Mouse (Mus musculus) heart, embryonic 14.5 days (tissue): Measurements from ENCODE around the gene Fem1b. TPM values are rescaled to one million over a fixed set of nuclear protein-coding genes. Genes with fewer than 3 reads are reported as not detected.

ENCODE experiments used
- ATAC-seq: fragments of 200-750 bp; cut with Nextera tagmentation; 2 replicates; pipeline ENCODE4 v1.8.0; 2017; ENCODE audit warnings: low read depth, moderate TSS enrichment; ENCODE audit not compliant: insufficient number of reproducible peaks, insufficient read depth, low FRiP score
- H3K27ac ChIP-seq, 2 experiments: fragments of 200-500 bp in 1 of 2; fragments of 300-500 bp in 1 of 2; sonication (generic) in 1 of 2; replicated peaks in 1 of 2; 2 replicates each; pipeline ENCODE4 v1.5.1; 2012 to 2014; ENCODE audit warnings: low read depth in 2 of 2, low read length in 2 of 2, control low read depth in 1 of 2, mild to moderate bottlenecking in 1 of 2, mixed read lengths in 1 of 2; ENCODE audit not compliant: control insufficient read depth in 1 of 2, insufficient read depth in 1 of 2
- H3K27me3 ChIP-seq: fragments of 300-500 bp; sonication (generic); 2 replicates; pipeline ENCODE4 v1.6.1; 2014; ENCODE audit warnings: mild to moderate bottlenecking, low read length, control low read depth; ENCODE audit not compliant: control insufficient read depth, insufficient read depth
- H3K36me3 ChIP-seq: fragments of 300-500 bp; sonication (generic); 2 replicates; pipeline ENCODE4 v1.6.1; 2014; ENCODE audit warnings: mild to moderate bottlenecking, control low read depth, low read length, mixed read lengths; ENCODE audit not compliant: control insufficient read depth, insufficient read depth
- H3K4me1 ChIP-seq, 2 experiments: fragments of 200-500 bp in 1 of 2; fragments of 300-500 bp in 1 of 2; sonication (generic) in 1 of 2; 2 replicates each; pipeline ENCODE4 v1.6.1; 2012 to 2014; ENCODE audit warnings: low read length in 2 of 2, control low read depth in 1 of 2, mixed read lengths in 1 of 2; ENCODE audit not compliant: control insufficient read depth in 2 of 2, insufficient read depth in 2 of 2
- H3K4me2 ChIP-seq: fragments of 300-500 bp; sonication (generic); 2 replicates; pipeline ENCODE4 v1.6.1; 2014; ENCODE audit warnings: mild to moderate bottlenecking, low read length
- H3K4me3 ChIP-seq, 2 experiments: fragments of 200-500 bp in 1 of 2; fragments of 300-500 bp in 1 of 2; sonication (generic) in 1 of 2; 2 replicates each; pipeline ENCODE4 v1.5.1; 2012 to 2014; ENCODE audit warnings: low read length in 2 of 2, mild to moderate bottlenecking in 2 of 2, control low read depth in 1 of 2, low read depth in 1 of 2, moderate library complexity in 1 of 2; ENCODE audit not compliant: control insufficient read depth in 1 of 2, insufficient read depth in 1 of 2
- H3K9ac ChIP-seq: fragments of 300-500 bp; sonication (generic); 2 replicates; pipeline ENCODE4 v1.6.1; 2014; ENCODE audit warnings: mild to moderate bottlenecking, low read length
- H3K9me3 ChIP-seq: fragments of 300-500 bp; sonication (generic); 2 replicates; pipeline ENCODE4 v1.6.1; 2016; ENCODE audit warnings: low read length, control low read depth; ENCODE audit not compliant: control insufficient read depth
- WGBS: fragments of 180-500 bp; shearing (Covaris S2); extraction: QIAGEN DNeasy Blood & Tissue Kit; methylation state at CpG from one replicate; pipeline ENCODE4 v1.1.7; 2014; 5-methylcytosine and 5-hydroxymethylcytosine counted together
- polyA plus RNA-seq: library from polyadenylated mRNA; unstranded; fragments of >200 nt; fragmentation: Nextera tagmentation; extraction: Ambion mirVana; gene quantifications from 2 replicates; pipeline ENCODE4 v1.2.1, GENCODE M21; 2014

The Fem1b gene
- polyA plus RNA-seq, 1 experiment from 2014 or later: 21.0 TPM

GRCm38 (mm10) chr9:62838146-62838505 lies 26.4 kb upstream of the Fem1b start:
- 11% methylated on average over 8 of the region's 8 CpGs for WGBS

GRCm38 (mm10) chr9:62837611-62838010 lies 25.9 kb upstream of the Fem1b start:
- no peaks in the 10 kb centered on the region for H3K27me3 ChIP-seq
- H3K27ac ChIP-seq: peak overlapping the region in 1 of 2 experiments; percentile 81; a peak in 3 of 4 replicates
- no peak overlapping the region for H3K4me3 ChIP-seq
- no peak overlapping the region for H3K9ac ChIP-seq
- ATAC-seq: no peak
- H3K36me3 ChIP-seq: no peaks in the 10 kb centered on the region
- peaks cover 11 to 17% of the 10 kb centered on the region in 2 experiments for H3K4me1 ChIP-seq
- no peaks in the 10 kb centered on the region for H3K9me3 ChIP-seq
- peak overlapping the region; percentile 89; the same call in 1 of the 2 replicates for H3K4me2 ChIP-seq
- WGBS: 36% methylated on average over 3 of the region's 3 CpGs

More at GRCm38 (mm10) chr9:62838146-62838505, 26.4 kb upstream of the Fem1b start:
- Histone ChIP-seq H3K9ac (peak overlapping the region; percentile 91; the same call in 1 of the 2 replicates), H3K4me2 (peak overlapping the region; percentile 89), H3K4me1 (peaks cover 11 to 17% of the 10 kb centered on the region in 2 experiments), H3K27me3 (no peaks in the 10 kb centered on the region), H3K27ac (peak overlapping the region; percentile 46 to 81), H3K36me3 (no peaks in the 10 kb centered on the region), H3K4me3 (peak overlapping the region; percentile 69 to 85), H3K9me3 (no peaks in the 10 kb centered on the region)
- no peak for ATAC-seq

DNA sequence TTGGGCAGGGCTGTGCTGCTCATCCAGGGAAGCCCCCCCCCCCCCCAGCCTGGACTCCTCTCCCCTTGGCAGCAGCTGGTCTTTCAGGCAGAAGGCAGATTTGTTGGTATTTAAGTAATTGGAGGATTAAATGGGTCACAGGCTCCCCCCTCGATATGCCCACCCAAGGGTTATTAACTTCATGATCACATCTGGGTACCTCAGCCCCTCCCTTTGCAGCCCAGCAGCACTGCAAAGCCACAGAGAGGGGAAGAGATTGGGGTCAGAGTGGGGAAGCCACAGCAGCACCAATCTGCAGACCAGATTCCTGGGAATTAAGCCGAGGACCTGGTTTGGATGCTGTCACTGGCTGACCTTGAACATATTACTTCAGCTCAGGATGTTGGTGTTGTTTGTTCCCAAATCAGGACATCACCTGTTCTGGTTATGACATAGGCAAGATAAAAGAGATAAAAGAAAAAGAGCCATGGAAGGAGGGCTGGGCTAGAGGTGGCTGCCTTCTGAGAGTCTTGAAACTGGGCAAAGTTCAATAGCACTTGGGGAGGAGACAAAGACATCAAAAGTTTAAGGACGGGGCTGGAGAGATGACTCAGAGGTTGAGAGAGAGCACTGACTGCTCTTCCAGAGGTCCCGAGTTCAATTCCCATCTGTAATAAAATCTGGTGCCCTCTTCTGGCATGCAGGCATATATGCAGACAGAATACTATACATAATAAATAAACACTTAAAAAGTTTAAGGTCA lies 24.1 kb upstream of the Fem1b start:
- peaks cover 11 to 17% of the 10 kb centered on the region in 2 experiments for H3K4me1 ChIP-seq
- H3K27ac ChIP-seq: no peak overlapping the region
- WGBS: 64% methylated on average over 4 of the region's 4 CpGs
- ATAC-seq: no peak
- no peaks in the 10 kb centered on the region for H3K27me3 ChIP-seq
- no peak overlapping the region for H3K4me3 ChIP-seq
- H3K9me3 ChIP-seq: no peaks in the 10 kb centered on the region
- no peak overlapping the region for H3K4me2 ChIP-seq
- H3K36me3 ChIP-seq: no peaks in the 10 kb centered on the region
- H3K9ac ChIP-seq: no peak overlapping the region

- H3K36me3 ChIP-seq: no peaks in the 10 kb centered on the region
- 67% methylated on average over 5 of the region's 5 CpGs for WGBS
- H3K4me1 ChIP-seq: peaks cover 11 to 15% of the 10 kb centered on the region in 2 experiments
- H3K9ac ChIP-seq: no peak overlapping the region
- H3K27me3 ChIP-seq: no peaks in the 10 kb centered on the region
- H3K4me3 ChIP-seq: no peak overlapping the region
- no peak overlapping the region for H3K4me2 ChIP-seq
- H3K27ac ChIP-seq: no peak overlapping the region
- H3K9me3 ChIP-seq: no peaks in the 10 kb centered on the region
- no peak for ATAC-seq
Measured at GRCm38 (mm10) chr9:62834906-62835305, 23.2 kb upstream of the Fem1b start.

GRCm38 (mm10) chr9:62829877-62830276 lies 18.1 kb upstream of the Fem1b start:
- Histone ChIP-seq H3K27ac (no peak overlapping the region), H3K4me1 (peaks cover 5 to 14% of the 10 kb centered on the region in 2 experiments), H3K9me3 (no peaks in the 10 kb centered on the region), H3K4me2 (no peak overlapping the region), H3K27me3 (no peaks in the 10 kb centered on the region), H3K4me3 (no peak overlapping the region), H3K36me3 (no peaks in the 10 kb centered on the region), H3K9ac (no peak overlapping the region)
- WGBS: 68% methylated on average over 6 of the region's 6 CpGs
- no peak for ATAC-seq

GRCm38 (mm10) chr9:62828662-62829086 lies 16.9 kb upstream of the Fem1b start:
- ATAC-seq: peak; percentile 94
- peak overlapping the region; percentile 7; the same call in 1 of the 2 replicates for H3K9ac ChIP-seq
- peak overlapping the region in 1 of 2 experiments; percentile 64; a peak in 2 of 4 replicates for H3K27ac ChIP-seq
- WGBS: 0% methylated on average over 23 of the region's 23 CpGs
- peaks cover 5 to 14% of the 10 kb centered on the region in 2 experiments for H3K4me1 ChIP-seq
- H3K4me2 ChIP-seq: peak overlapping the region; percentile 64
- no peaks in the 10 kb centered on the region for H3K27me3 ChIP-seq
- no peaks in the 10 kb centered on the region for H3K9me3 ChIP-seq
- no peaks in the 10 kb centered on the region for H3K36me3 ChIP-seq
- H3K4me3 ChIP-seq: peak overlapping the region; percentile 25 to 30; a peak in 3 of 4 replicates

DNA sequence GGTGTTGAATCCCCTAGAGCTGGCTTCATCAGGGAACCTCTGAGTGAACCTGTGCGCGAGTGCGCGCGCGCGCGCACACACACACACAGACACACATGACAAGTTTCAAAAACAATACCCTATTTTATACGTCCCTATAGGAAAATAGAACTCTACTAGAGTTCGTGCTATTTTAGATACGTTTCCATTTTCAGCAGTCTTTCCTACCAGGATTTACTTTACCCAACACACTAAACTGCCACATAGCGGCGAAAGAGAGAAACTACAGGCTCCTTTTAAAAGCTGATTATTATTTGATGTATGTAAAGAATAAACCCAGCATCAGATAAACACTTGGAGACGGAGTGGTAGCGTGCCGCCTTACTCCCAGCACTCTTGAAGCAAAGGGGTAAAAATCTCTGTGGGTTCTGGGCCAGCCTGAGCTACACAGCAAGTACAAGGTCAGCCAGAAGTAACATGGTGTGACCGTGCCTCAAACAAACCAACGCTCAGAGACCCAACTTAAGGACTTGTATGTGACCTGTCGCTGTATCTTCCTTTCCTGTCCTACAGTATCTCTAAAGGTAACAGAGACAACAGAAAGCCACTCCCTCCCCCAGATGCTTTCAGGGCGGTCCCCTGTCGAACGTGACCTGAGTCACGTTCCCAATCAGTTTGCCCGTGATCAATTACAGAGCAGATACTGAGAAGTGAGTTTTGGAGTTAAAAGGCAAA lies 16.4 kb upstream of the Fem1b start:
- H3K9me3 ChIP-seq: no peaks in the 10 kb centered on the region
- H3K4me1 ChIP-seq: peaks cover 5 to 14% of the 10 kb centered on the region in 2 experiments
- H3K4me3 ChIP-seq: peak overlapping the region; percentile 25 to 30; a peak in 3 of 4 replicates
- no peaks in the 10 kb centered on the region for H3K27me3 ChIP-seq
- no peak for ATAC-seq
- H3K4me2 ChIP-seq: peak overlapping the region; percentile 64
- peak overlapping the region; percentile 7; the same call in 1 of the 2 replicates for H3K9ac ChIP-seq
- peak overlapping the region in 1 of 2 experiments; percentile 64; a peak in 3 of 4 replicates for H3K27ac ChIP-seq
- H3K36me3 ChIP-seq: no peaks in the 10 kb centered on the region
- 3% methylated on average over 24 of the region's 24 CpGs for WGBS
